Mouse (Mus musculus): ENCODE measurements at regions not wholly inside any gene's neighbourhood (a gene's known extent, or its start where the extent isn't known, plus 50 kb on each side); places are given as distances from the start of the nearest gene placed in this dataset.

DNA sequence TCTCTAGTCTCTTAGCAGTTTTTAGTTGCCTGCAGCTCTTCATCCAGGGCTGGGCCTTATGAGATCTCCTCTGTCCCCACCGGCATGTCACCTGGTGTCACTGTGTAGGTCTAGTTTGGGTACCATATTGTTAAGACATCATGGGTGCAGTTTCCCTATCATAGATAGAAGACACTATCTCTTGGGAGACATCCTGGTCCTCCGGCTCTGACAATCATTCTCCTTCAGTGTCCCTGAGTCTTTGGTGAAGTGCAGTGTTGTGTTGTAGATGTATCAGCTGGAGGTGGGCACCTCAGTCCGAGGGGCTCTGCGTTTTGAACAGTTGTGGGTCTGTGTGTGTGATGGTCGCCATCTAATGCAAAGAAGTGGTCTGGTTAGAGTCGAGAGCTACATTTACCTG lies 58.0 kb upstream of the Synm start:
- no peak for DNase-seq (ENCODE audit: low read depth, low spot score)

- DNase-seq (ENCODE audit: low read depth, low spot score), result no peak
Observed at GRCm38 (mm10) chr7:67814861-67815260, 55.3 kb upstream of the Synm start.
